Mouse (Mus musculus): Measurements from ENCODE around the gene Ssc4d. TPM values are rescaled to one million over a fixed set of nuclear protein-coding genes. Genes with fewer than 3 reads are reported as not detected.

Ssc4d gene
- total and polyA plus RNA-seq, 3 experiments, result 1.9 to 2.9 (median 2.0) TPM

DNA sequence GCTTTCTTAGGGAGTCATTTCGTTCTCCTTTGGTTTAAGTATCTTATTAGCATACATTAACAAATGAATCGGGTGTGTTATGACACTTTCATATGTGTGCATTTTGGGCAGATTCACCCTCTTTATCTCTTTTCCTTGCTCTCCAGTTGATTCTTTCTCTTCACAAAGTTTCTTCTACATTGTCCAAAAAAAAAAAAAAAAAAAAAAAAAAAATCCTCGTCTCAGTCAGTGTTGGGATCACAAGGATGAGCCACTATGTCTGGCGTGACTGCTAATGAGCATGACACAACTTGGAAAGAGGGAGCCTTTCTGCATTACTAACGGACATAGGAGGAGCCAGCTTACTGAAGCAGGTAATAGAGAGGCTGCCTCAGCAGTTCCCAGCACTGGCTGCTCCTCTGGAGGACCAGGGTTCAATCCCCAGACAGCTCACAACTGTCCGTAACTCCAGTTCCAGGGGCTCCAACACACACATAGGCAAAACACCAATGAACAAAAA lies 10.3 kb upstream of the Ssc4d start:
- Histone ChIP-seq H3K27ac (ENCODE audit: insufficient read depth, low read depth) (no peak overlapping the region), H3K27me3 (replicated peaks) (peaks cover 3% of the 10 kb centered on the region)

DNA sequence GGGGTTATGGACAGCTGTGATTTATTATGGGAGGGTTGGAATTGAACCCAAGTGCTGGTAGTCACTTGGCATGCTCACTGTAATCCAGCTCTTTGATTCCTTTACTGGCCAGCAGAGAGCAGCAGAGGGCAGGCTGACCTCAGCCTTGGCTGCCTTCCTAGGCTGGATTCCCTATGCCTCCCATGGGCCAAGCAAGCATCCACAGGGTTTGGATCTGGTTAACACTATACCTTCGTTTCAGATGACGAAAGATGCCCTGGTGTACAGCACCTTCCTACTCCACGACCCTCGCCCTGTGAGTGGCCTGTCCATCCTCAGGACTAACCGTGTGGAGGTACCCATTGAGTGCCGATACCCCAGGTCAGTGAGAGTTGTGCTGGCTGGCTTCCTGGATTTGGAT lies 8.1 kb upstream of the Ssc4d start:
- TF ChIP-seq TCF12 (IDR thresholded peaks at IDR 0.05; ENCODE audit: low read depth, low read length), result no peak
- no peak for TF ChIP-seq HCFC1 (IDR thresholded peaks at IDR 0.05; ENCODE audit: low read depth, low read length)
- TF ChIP-seq USF2 (conservative IDR thresholded peaks at IDR 0.05; ENCODE audit: low read depth, low read length), result no peak
- TF ChIP-seq MAZ (IDR thresholded peaks at IDR 0.05; ENCODE audit: low read depth, low read length), result no peak
- no peak for TF ChIP-seq MAX (IDR thresholded peaks at IDR 0.05; ENCODE audit: low read length)
- no peak for TF ChIP-seq RCOR1 (conservative IDR thresholded peaks at IDR 0.05; ENCODE audit: low read depth, low read length)
- TF ChIP-seq MEF2A (IDR thresholded peaks at IDR 0.05; ENCODE audit: borderline replicate concordance, low read depth, low read length), result no peak
- no peak for TF ChIP-seq ZKSCAN1 (IDR thresholded peaks at IDR 0.05; ENCODE audit: borderline replicate concordance, low read depth, low read length)
- no peak; the same call in 1 of the 2 replicates for TF ChIP-seq NELFE (IDR thresholded peaks at IDR 0.05; ENCODE audit: low read depth, low read length)
- no peak for TF ChIP-seq CHD1 (IDR thresholded peaks at IDR 0.05; ENCODE audit: low read depth, low read length)
- no peak for TF ChIP-seq IRF4 (IDR thresholded peaks at IDR 0.05; ENCODE audit: low read depth, low read length)
- no peak for TF ChIP-seq EP300 (IDR thresholded peaks at IDR 0.05; ENCODE audit: low read length)
- TF ChIP-seq CTCF (conservative IDR thresholded peaks at IDR 0.05 in 1 of 2, IDR thresholded peaks at IDR 0.05 in 1 of 2; ENCODE audit: low read depth in 2 of 2, low read length in 2 of 2), result peak; percentile 83 to 93
- no peak for TF ChIP-seq SIN3A (IDR thresholded peaks at IDR 0.05; ENCODE audit: low read length)
- no peak for TF ChIP-seq BHLHE40 (IDR thresholded peaks at IDR 0.05; ENCODE audit: low read depth, low read length)
- TF ChIP-seq NRF1 (IDR thresholded peaks at IDR 0.05; ENCODE audit: low read depth, low read length), result peak; percentile 23; the same call in 1 of the 2 replicates
- peak; percentile 84 for TF ChIP-seq RAD21 (IDR thresholded peaks at IDR 0.05; ENCODE audit: low read depth, low read length)
- no peak for TF ChIP-seq CHD2 (IDR thresholded peaks at IDR 0.05; ENCODE audit: low read length)
- peak; percentile 96 for TF ChIP-seq SMC3 (IDR thresholded peaks at IDR 0.05; ENCODE audit: low read depth, low read length)
- no peak for TF ChIP-seq ZNF384 (IDR thresholded peaks at IDR 0.05; ENCODE audit: low read depth, low read length)
- no peak for TF ChIP-seq E2F4 (IDR thresholded peaks at IDR 0.05; ENCODE audit: insufficient replicate concordance, low read depth, low read length)
- TF ChIP-seq POLR2AphosphoS2 (IDR thresholded peaks at IDR 0.05; ENCODE audit: low read depth, low read length), result no peak
- peak; percentile 72 for TF ChIP-seq ZC3H11A (IDR thresholded peaks at IDR 0.05; ENCODE audit: low read depth, low read length)
- dilution Hi-C loops (cut with MboI; ENCODE audit: extremely low pct_ligation_motif_present, extremely low pct_unique_long_range_greater_than_20kb, low sequenced_read_pairs) (no loop called here), in situ Hi-C loops (cut with MboI; ENCODE audit: low pct_ligation_motif_present, low pct_unique_long_range_greater_than_20kb, low sequenced_read_pairs) (loop anchor here (5.0 to 10.0 kb wide), 2 partner anchors 75 to 192 kb away; partner anchors contain the start of gene Orai2)
- no peak overlapping the region for H3K4me3 ChIP-seq (replicated peaks in 1 of 3; ENCODE audit: low read depth in 2 of 3, low read length in 2 of 3, poor library complexity in 1 of 3)
- no peak overlapping the region for H3K9ac ChIP-seq (ENCODE audit: insufficient read depth, low read depth)
- H3K4me2 ChIP-seq (ENCODE audit: insufficient read depth, low read depth, poor library complexity, severe bottlenecking), result no peak overlapping the region
- DNase-seq (ENCODE audit: extremely low read depth), result peak; percentile 54
- no peaks in the 10 kb centered on the region for H3K9me3 ChIP-seq (replicated peaks; ENCODE audit: low read length)
- no peaks in the 10 kb centered on the region for H3K36me3 ChIP-seq (replicated peaks in 1 of 2; ENCODE audit: control insufficient read depth in 1 of 2, insufficient read depth in 1 of 2, low read length in 1 of 2)
- H3K27ac ChIP-seq (ENCODE audit: insufficient read depth, low read depth), result no peak overlapping the region
- peaks cover 0 to 4% of the 10 kb centered on the region in 2 experiments; a peak in 1 of 4 replicates for H3K4me1 ChIP-seq (ENCODE audit: control insufficient read depth in 1 of 2, insufficient read depth in 2 of 2)
- no peaks in the 10 kb centered on the region for H3K79me2 ChIP-seq (replicated peaks; ENCODE audit: control insufficient read depth, extremely low read depth, insufficient read depth, poor library complexity, severe bottlenecking)
- H3K27me3 ChIP-seq (replicated peaks), result peaks cover 3% of the 10 kb centered on the region

More for the DNA sequence above, 10.3 kb upstream of the Ssc4d start:
- DNase-seq (ENCODE audit: extremely low read depth), result no peak
- dilution Hi-C loops (cut with MboI; ENCODE audit: extremely low pct_ligation_motif_present, extremely low pct_unique_long_range_greater_than_20kb, low sequenced_read_pairs) (no loop called here), in situ Hi-C loops (cut with MboI; ENCODE audit: low pct_ligation_motif_present, low pct_unique_long_range_greater_than_20kb, low sequenced_read_pairs) (loop anchor here (5.0 to 10.0 kb wide), 2 partner anchors 73 to 190 kb away; partner anchors contain the start of gene Orai2)
- Histone ChIP-seq H3K4me3 (replicated peaks in 1 of 3; ENCODE audit: low read depth in 2 of 3, low read length in 2 of 3, poor library complexity in 1 of 3) (no peak overlapping the region), H3K4me1 (ENCODE audit: control insufficient read depth in 1 of 2, insufficient read depth in 2 of 2) (peaks cover 0 to 8% of the 10 kb centered on the region in 2 experiments; a peak in 2 of 4 replicates), H3K4me2 (ENCODE audit: insufficient read depth, low read depth, poor library complexity, severe bottlenecking) (no peak overlapping the region), H3K9ac (ENCODE audit: insufficient read depth, low read depth) (no peak overlapping the region), H3K9me3 (replicated peaks; ENCODE audit: low read length) (no peaks in the 10 kb centered on the region), H3K36me3 (replicated peaks in 1 of 2; ENCODE audit: control insufficient read depth in 1 of 2, insufficient read depth in 1 of 2, low read length in 1 of 2) (no peaks in the 10 kb centered on the region), H3K79me2 (replicated peaks; ENCODE audit: control insufficient read depth, extremely low read depth, insufficient read depth, poor library complexity, severe bottlenecking) (no peaks in the 10 kb centered on the region)
- TF ChIP-seq NRF1 (IDR thresholded peaks at IDR 0.05; ENCODE audit: low read depth, low read length), result no peak
- TF ChIP-seq JUN (IDR thresholded peaks at IDR 0.05; ENCODE audit: insufficient read depth, low read depth, low read length), result no peak
- TF ChIP-seq ZC3H11A (IDR thresholded peaks at IDR 0.05; ENCODE audit: low read depth, low read length), result no peak
- no peak for TF ChIP-seq CHD1 (IDR thresholded peaks at IDR 0.05; ENCODE audit: low read depth, low read length)
- no peak for TF ChIP-seq MAX (IDR thresholded peaks at IDR 0.05; ENCODE audit: low read length)
- no peak for TF ChIP-seq USF2 (conservative IDR thresholded peaks at IDR 0.05; ENCODE audit: low read depth, low read length)
- no peak for TF ChIP-seq PAX5 (IDR thresholded peaks at IDR 0.05; ENCODE audit: low read length)
- TF ChIP-seq TBP (conservative IDR thresholded peaks at IDR 0.05; ENCODE audit: low read depth, low read length), result no peak
- no peak for TF ChIP-seq SIN3A (IDR thresholded peaks at IDR 0.05; ENCODE audit: low read length)
- no peak for TF ChIP-seq CHD2 (IDR thresholded peaks at IDR 0.05; ENCODE audit: low read length)
- TF ChIP-seq USF1 (IDR thresholded peaks at IDR 0.05; ENCODE audit: low read depth, low read length), result no peak
- no peak for TF ChIP-seq EP300 (IDR thresholded peaks at IDR 0.05; ENCODE audit: low read length)
- TF ChIP-seq MEF2A (IDR thresholded peaks at IDR 0.05; ENCODE audit: borderline replicate concordance, low read depth, low read length), result no peak
- TF ChIP-seq CTCF (conservative IDR thresholded peaks at IDR 0.05 in 1 of 2, IDR thresholded peaks at IDR 0.05 in 1 of 2; ENCODE audit: low read depth in 2 of 2, low read length in 2 of 2), result no peak
- no peak for TF ChIP-seq UBTF (IDR thresholded peaks at IDR 0.05; ENCODE audit: low read depth, low read length)
- TF ChIP-seq ZNF384 (IDR thresholded peaks at IDR 0.05; ENCODE audit: low read depth, low read length), result no peak
- TF ChIP-seq MYC (IDR thresholded peaks at IDR 0.05; ENCODE audit: low read depth, low read length), result no peak
- TF ChIP-seq NELFE (IDR thresholded peaks at IDR 0.05; ENCODE audit: low read depth, low read length), result no peak
